Mouse (Mus musculus) stomach, postnatal 0 days (tissue): ENCODE results near the gene Lancl2. TPM values are rescaled to one million over a fixed set of nuclear protein-coding genes. Genes with fewer than 3 reads are reported as not detected.

Experiments
- ATAC-seq: fragments of 200-750 bp; cut with Nextera tagmentation; 2 replicates; pipeline ENCODE4 v1.8.0; 2017; ENCODE audit not compliant: low FRiP score, low TSS enrichment
- DNase-seq: peaks from one replicate; pipeline ENCODE4 v3.0.0-alpha.2; 2016; ENCODE audit warnings: low spot score
- H3K27ac ChIP-seq: fragments of 300-500 bp; sonication (generic); replicated peaks from 2 replicates; pipeline ENCODE4 v1.5.1; 2014; ENCODE audit warnings: mild to moderate bottlenecking, control low read depth
- H3K27me3 ChIP-seq: fragments of 300-500 bp; sonication (generic); 2 replicates; pipeline ENCODE4 v1.6.1; 2014; ENCODE audit warnings: low read length; ENCODE audit not compliant: control insufficient read depth, insufficient read depth
- H3K36me3 ChIP-seq: fragments of 300-500 bp; sonication (generic); 2 replicates; pipeline ENCODE4 v1.6.1; 2014; ENCODE audit warnings: low read length, mixed read lengths; ENCODE audit not compliant: control insufficient read depth, insufficient read depth
- H3K4me1 ChIP-seq: fragments of 300-500 bp; sonication (generic); replicated peaks from 2 replicates; pipeline ENCODE4 v1.6.1; 2014; ENCODE audit warnings: antibody characterized with exemption; ENCODE audit not compliant: control insufficient read depth, insufficient read depth
- H3K4me2 ChIP-seq: fragments of 300-500 bp; sonication (generic); replicated peaks from 2 replicates; pipeline ENCODE4 v1.6.1; 2014; ENCODE audit warnings: low read depth, mild to moderate bottlenecking, control low read depth, moderate library complexity
- H3K4me3 ChIP-seq: fragments of 300-500 bp; sonication (generic); 2 replicates; pipeline ENCODE4 v1.5.1; 2014; ENCODE audit warnings: low read depth, low read length, control low read depth
- H3K9ac ChIP-seq: fragments of 300-500 bp; sonication (generic); 2 replicates; pipeline ENCODE4 v1.6.1; 2014; ENCODE audit warnings: mild to moderate bottlenecking, low read length, control low read depth, mixed read lengths
- H3K9me3 ChIP-seq: fragments of 300-500 bp; sonication (generic); 2 replicates; pipeline ENCODE4 v1.6.1; 2016; ENCODE audit warnings: low read length; ENCODE audit not compliant: control insufficient read depth
- CTCF ChIP-seq: IDR thresholded peaks from 2 replicates; pipeline ENCODE4 v1.5.1; 2016; ENCODE audit warnings: antibody characterized with exemption, low read depth, mild to moderate bottlenecking, moderate library complexity
- EP300 ChIP-seq: optimal IDR thresholded peaks from 2 replicates; pipeline ENCODE3; 2016; ENCODE audit warnings: antibody characterized with exemption
- WGBS: fragments of 180-500 bp; shearing (Covaris S2); extraction: QIAGEN DNeasy Blood & Tissue Kit; methylation state at CpG from one replicate; pipeline ENCODE4 v1.1.7; 2014; 5-methylcytosine and 5-hydroxymethylcytosine counted together
- polyA plus RNA-seq: library from polyadenylated mRNA; unstranded; fragments of >200 nt; fragmentation: Nextera tagmentation; extraction: Ambion mirVana; gene quantifications from 2 replicates; pipeline ENCODE4 v1.2.1, GENCODE M21; 2015

The Lancl2 gene
- polyA plus RNA-seq, 1 experiment from 2014 or later = 9.6 TPM

DNA sequence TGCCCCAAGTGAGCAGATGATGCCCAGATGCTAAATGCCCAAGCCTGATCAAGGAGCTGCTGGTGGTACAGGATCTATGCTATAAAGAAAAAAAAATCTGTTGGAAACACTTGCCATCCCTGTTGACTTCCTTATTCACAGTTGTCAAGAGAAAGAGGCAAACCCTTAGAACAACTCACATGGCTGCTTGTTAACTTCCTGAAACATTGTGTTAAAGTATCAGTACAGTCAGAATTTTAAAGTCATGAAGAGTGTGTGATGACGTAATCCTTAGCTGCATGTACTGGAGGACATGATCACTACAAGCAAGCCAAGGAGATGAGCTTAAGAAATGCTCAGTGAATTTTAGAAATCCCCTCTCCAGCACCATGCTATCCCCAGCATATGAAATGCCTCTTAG, 71.5 kb downstream of the Lancl2 start:
- Histone ChIP-seq H3K36me3 (peaks cover 4% of the 10 kb centered on the region; the same call in 1 of the 2 replicates), H3K27me3 (no peaks in the 10 kb centered on the region), H3K4me2 (no peak overlapping the region), H3K9me3 (no peaks in the 10 kb centered on the region), H3K4me3 (no peak overlapping the region), H3K4me1 (no peaks in the 10 kb centered on the region), H3K9ac (no peak overlapping the region), H3K27ac (no peak overlapping the region)
- DNase-seq (no peak), ATAC-seq (no peak)
- 86% methylated on average over 1 of the region's 1 CpGs for WGBS
- TF ChIP-seq EP300 (no peak), CTCF (no peak)

DNA sequence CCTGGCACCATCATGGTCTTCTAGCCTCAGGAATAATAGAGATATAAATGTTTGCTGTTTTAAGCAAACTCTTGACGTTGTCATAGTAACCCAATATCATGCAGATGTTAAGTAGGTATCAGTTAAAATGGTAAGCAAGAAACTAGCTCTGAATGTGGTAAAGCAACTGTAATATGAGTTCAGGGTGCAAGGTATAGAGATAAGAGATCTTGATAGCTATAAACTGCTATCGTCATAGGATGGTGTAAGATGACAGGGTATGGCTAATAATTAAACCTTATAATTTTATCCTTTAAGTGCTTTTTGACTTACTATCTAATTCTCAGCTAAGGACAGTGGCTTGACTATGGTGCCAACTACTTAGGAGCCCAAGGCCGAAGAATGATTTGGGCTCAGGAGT, 78.0 kb downstream of the Lancl2 start:
- 77% methylated on average over 3 of the region's 3 CpGs for WGBS

DNA sequence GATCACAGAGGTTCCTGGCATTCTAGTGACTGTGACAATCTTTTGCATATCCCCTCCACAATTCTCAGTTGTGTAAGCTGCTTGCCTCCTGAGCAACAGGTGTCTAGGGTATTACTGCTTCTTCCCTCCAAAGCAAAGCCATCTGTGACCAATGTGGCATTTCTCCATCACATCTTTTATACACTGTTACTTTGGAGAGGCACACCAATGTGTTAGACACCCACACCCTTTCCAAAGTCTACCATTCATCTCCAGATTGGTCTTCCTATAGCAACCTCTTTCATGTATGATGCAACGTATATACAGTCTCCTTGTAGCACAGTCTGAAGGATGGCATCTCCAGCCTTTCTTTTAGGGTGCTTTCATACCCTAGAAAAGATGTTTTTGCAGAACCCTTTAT, 80.3 kb downstream of the Lancl2 start:
- Histone ChIP-seq H3K4me3 (no peak overlapping the region), H3K36me3 (no peaks in the 10 kb centered on the region), H3K9ac (no peak overlapping the region), H3K9me3 (no peaks in the 10 kb centered on the region), H3K27me3 (no peaks in the 10 kb centered on the region), H3K4me2 (no peak overlapping the region), H3K27ac (no peak overlapping the region), H3K4me1 (no peaks in the 10 kb centered on the region)
- DNase-seq (no peak), ATAC-seq (no peak)
- WGBS = 78% methylated on average over 1 of the region's 1 CpGs
- TF ChIP-seq EP300 = no peak
- no peak for TF ChIP-seq CTCF

More for the DNA sequence above, 78.0 kb downstream of the Lancl2 start:
- Histone ChIP-seq H3K4me2 (no peak overlapping the region), H3K36me3 (no peaks in the 10 kb centered on the region), H3K4me1 (no peaks in the 10 kb centered on the region), H3K9me3 (no peaks in the 10 kb centered on the region), H3K9ac (no peak overlapping the region), H3K27ac (no peak overlapping the region), H3K27me3 (no peaks in the 10 kb centered on the region), H3K4me3 (no peak overlapping the region)
- DNase-seq (no peak), ATAC-seq (no peak)
- TF ChIP-seq EP300 (no peak), CTCF (no peak)

DNA sequence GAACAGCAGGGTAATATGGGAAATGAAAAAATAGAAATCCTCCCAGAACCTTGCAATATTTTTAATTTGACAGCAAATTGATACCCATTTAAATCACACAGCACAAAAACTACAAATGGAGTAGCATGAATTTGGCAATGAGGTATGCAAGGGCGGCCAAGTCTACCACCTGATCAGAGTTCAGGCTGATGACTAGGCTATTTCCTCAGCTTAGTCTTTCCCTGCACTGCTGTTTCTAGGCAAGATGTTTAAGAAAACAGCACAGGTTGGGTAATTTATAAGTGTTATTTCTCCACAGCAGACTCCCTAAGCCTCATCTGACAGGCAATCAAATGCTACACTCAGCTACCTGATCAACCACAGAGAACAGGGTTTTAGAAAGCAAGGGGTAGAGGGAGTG, 81.9 kb downstream of the Lancl2 start:
- WGBS = 96% methylated on average over 1 of the region's 1 CpGs
- no peak for ATAC-seq
- H3K4me3 ChIP-seq = no peak overlapping the region

DNA sequence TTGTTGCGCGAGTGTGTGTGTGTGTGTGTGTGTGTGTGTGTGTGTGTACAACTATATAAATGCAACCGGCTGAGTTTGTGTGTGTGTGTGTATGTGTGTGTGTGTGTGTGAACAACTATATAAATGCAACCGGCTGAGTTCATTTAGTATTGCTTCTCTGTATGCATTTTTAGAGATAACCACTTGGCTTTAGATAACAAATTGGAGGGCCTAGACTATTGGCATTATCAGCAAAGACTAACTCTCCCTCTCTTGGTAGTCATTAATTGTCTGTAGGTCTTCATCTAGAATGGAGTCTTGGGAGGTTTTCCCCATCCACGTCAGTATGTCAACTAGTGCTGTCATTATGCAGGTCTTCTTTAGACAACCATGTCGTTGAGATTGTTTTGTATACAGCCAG, 85.0 kb downstream of the Lancl2 start:
- H3K27me3 ChIP-seq = no peaks in the 10 kb centered on the region

More for the DNA sequence above, 81.9 kb downstream of the Lancl2 start:
- Histone ChIP-seq H3K36me3 (0 out of 2 replicates have a peak, but pooled peaks cover 4% of the 10 kb centered on the region), H3K9ac (no peak overlapping the region), H3K27me3 (no peaks in the 10 kb centered on the region), H3K4me2 (no peak overlapping the region), H3K4me1 (no peaks in the 10 kb centered on the region), H3K9me3 (no peaks in the 10 kb centered on the region), H3K27ac (no peak overlapping the region)
- DNase-seq = no peak
- no peak for TF ChIP-seq CTCF
- TF ChIP-seq EP300 = no peak

More for the DNA sequence above, 85.0 kb downstream of the Lancl2 start:
- WGBS = 93% methylated on average over 6 of the region's 6 CpGs
- Histone ChIP-seq H3K27ac (no peak overlapping the region), H3K9ac (no peak overlapping the region), H3K4me3 (no peak overlapping the region), H3K36me3 (0 out of 2 replicates have a peak, but pooled peaks cover 4% of the 10 kb centered on the region), H3K4me2 (no peak overlapping the region), H3K4me1 (no peaks in the 10 kb centered on the region), H3K9me3 (no peaks in the 10 kb centered on the region)
- TF ChIP-seq EP300 (no peak), CTCF (no peak)
- DNase-seq = no peak
- no peak for ATAC-seq

Other genes with a start within 250 kb of the Lancl2 start
- 1.3 and 1.7 TPM in 2 replicates for gene Ppm1k, start 167.1 kb upstream of the Lancl2 start, polyA plus RNA-seq
- gene Herc6, start 121.5 kb upstream of the Lancl2 start, polyA plus RNA-seq = 0.96 and 1.4 TPM in 2 replicates
- gene Pyurf, start 10.5 kb upstream of the Lancl2 start, polyA plus RNA-seq = 16.2 and 16.3 TPM in 2 replicates
- gene Vopp1, start 122.6 kb downstream of the Lancl2 start, polyA plus RNA-seq = 24.3 and 28.4 TPM in 2 replicates
- not detected in 2 replicates for gene Vmn1r21, start 147.8 kb downstream of the Lancl2 start, polyA plus RNA-seq
- not detected in 2 replicates for gene Vmn1r22, start 205.5 kb downstream of the Lancl2 start, polyA plus RNA-seq
- gene Vmn1r23, start 224.3 kb downstream of the Lancl2 start, polyA plus RNA-seq = not detected in 2 replicates